8 mouse cellular contexts compared by ENCODE assay signal in the genomic region with DNA sequence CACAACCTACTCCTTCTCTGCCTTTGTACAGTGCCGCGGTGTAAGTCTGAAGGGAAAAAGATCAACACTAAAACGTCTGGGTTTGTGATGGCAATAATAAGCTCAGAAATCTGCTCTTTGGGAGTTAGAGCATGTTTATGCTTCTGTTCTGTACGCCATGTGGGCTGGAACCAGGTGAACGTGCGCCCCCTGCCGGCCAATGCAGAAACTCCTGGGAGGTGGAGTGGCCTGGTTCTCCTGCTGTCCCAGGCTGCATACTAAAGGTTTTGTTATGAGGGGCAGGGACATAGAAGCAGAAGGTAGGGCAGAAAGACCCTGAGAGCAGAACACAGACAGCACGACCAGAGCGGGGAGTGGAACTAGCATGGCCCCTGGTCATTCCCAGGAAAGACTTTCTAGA. TPM values are rescaled to one million over a fixed set of nuclear protein-coding genes. Genes with fewer than 3 reads are reported as not detected.
DNase-seq lines count a peak whose midpoint lies in the region; ATAC-seq and TF ChIP-seq lines count a peak whose summit lies in the region.

No protein-coding gene starts in this region.

- TF ChIP-seq POLR2A in embryonic fibroblast, embryonic 13.5 days (IDR thresholded peaks at IDR 0.05; ENCODE audit: low read depth, low read length): no peak

- peak overlapping the region; percentile 54 for H3K4me2 ChIP-seq in heart, embryonic 11.5 days
- H3K4me2 ChIP-seq in kidney, embryonic 16.5 days (replicated peaks; ENCODE audit: low read depth, low read length): peak overlapping the region; percentile 40
- peak overlapping the region; percentile 29 for H3K4me2 ChIP-seq in limb, embryonic 15.5 days

- no peaks in the 10 kb centered on the region for H3K4me1 ChIP-seq in embryonic fibroblast, embryonic 13.5 days (ENCODE audit: control insufficient read depth, insufficient read depth, low read length)
- no peaks in the 10 kb centered on the region for H3K4me1 ChIP-seq in heart, embryonic 11.5 days (ENCODE audit: control insufficient read depth, insufficient read depth, low read length)
- no peaks in the 10 kb centered on the region for H3K4me1 ChIP-seq in kidney, embryonic 16.5 days (ENCODE audit: insufficient read depth, low read length)
- H3K4me1 ChIP-seq in limb, embryonic 15.5 days: no peaks in the 10 kb centered on the region

- WGBS in heart, embryonic 11.5 days (ENCODE audit: insufficient replicate concordance): 5% methylated on average over 9 of the region's 9 CpGs
- 3% methylated on average over 9 of the region's 9 CpGs for WGBS in kidney, embryonic 16.5 days
- WGBS in limb, embryonic 15.5 days: under 1% methylated on average over 9 of the region's 9 CpGs

- DNase-seq in A20 (ENCODE audit: low read depth, low spot score): peak; percentile 73
- DNase-seq in brain, adult 2 months (ENCODE audit: low read depth, low spot score): peak; percentile 81
- DNase-seq in naive thymus-derived CD4-positive, alpha-beta T cell, adult 2 months (ENCODE audit: low read depth): peak; percentile 52
- peak; percentile 83 for DNase-seq in splenic B cell, adult 2 months (ENCODE audit: low read depth, low spot score)

- no peaks in the 10 kb centered on the region for H3K36me3 ChIP-seq in heart, embryonic 11.5 days (ENCODE audit: control insufficient read depth, insufficient read depth, low read length)
- no peaks in the 10 kb centered on the region for H3K36me3 ChIP-seq in kidney, embryonic 16.5 days (ENCODE audit: insufficient read depth, low read length)
- no peaks in the 10 kb centered on the region for H3K36me3 ChIP-seq in limb, embryonic 15.5 days
- H3K36me3 ChIP-seq in splenic B cell, adult 2 months (ENCODE audit: control insufficient read depth, insufficient read depth, low read length, poor library complexity, severe bottlenecking): no peaks in the 10 kb centered on the region

- no peaks in the 10 kb centered on the region for H3K9me3 ChIP-seq in heart, embryonic 11.5 days (replicated peaks; ENCODE audit: control insufficient read depth, low read length)
- no peaks in the 10 kb centered on the region for H3K9me3 ChIP-seq in kidney, embryonic 16.5 days (ENCODE audit: low read length)
- H3K9me3 ChIP-seq in limb, embryonic 15.5 days: no peaks in the 10 kb centered on the region

- peak; percentile 91 for TF ChIP-seq CTCF in embryonic fibroblast, embryonic 13.5 days (IDR thresholded peaks at IDR 0.05; ENCODE audit: borderline replicate concordance, insufficient read depth, low read length)

- no peak overlapping the region for H3K27ac ChIP-seq in embryonic fibroblast, embryonic 13.5 days (ENCODE audit: insufficient read depth, low read length)
- peak overlapping the region; percentile 57; the same call in 1 of the 2 replicates for H3K27ac ChIP-seq in heart, embryonic 11.5 days (ENCODE audit: low read depth, low read length)
- H3K27ac ChIP-seq in kidney, embryonic 16.5 days (ENCODE audit: low read length): no peak overlapping the region
- no peak overlapping the region for H3K27ac ChIP-seq in limb, embryonic 15.5 days

- 0 out of 2 replicates have a peak overlapping the region, but pooled peaks have one; percentile 10 for H3K9ac ChIP-seq in heart, embryonic 11.5 days (ENCODE audit: low read depth, low read length)
- H3K9ac ChIP-seq in kidney, embryonic 16.5 days (replicated peaks; ENCODE audit: low read length): peak overlapping the region; percentile 48; the same call in 1 of the 2 replicates
- no peak overlapping the region for H3K9ac ChIP-seq in limb, embryonic 15.5 days

- no peak overlapping the region for H3K4me3 ChIP-seq in embryonic fibroblast, embryonic 13.5 days (ENCODE audit: insufficient read depth, low read length)
- H3K4me3 ChIP-seq in heart, embryonic 11.5 days (ENCODE audit: low read depth, low read length): no peak overlapping the region
- no peak overlapping the region for H3K4me3 ChIP-seq in kidney, embryonic 16.5 days (ENCODE audit: low read length)
- peak overlapping the region; percentile 14; the same call in 1 of the 2 replicates for H3K4me3 ChIP-seq in limb, embryonic 15.5 days

- H3K27me3 ChIP-seq in heart, embryonic 11.5 days (ENCODE audit: control insufficient read depth, insufficient read depth, low read length): no peaks in the 10 kb centered on the region
- no peaks in the 10 kb centered on the region for H3K27me3 ChIP-seq in kidney, embryonic 16.5 days (ENCODE audit: insufficient read depth, low read length)
- no peaks in the 10 kb centered on the region for H3K27me3 ChIP-seq in limb, embryonic 15.5 days
- H3K27me3 ChIP-seq in splenic B cell, adult 2 months (ENCODE audit: control insufficient read depth, insufficient read depth, low read length, poor library complexity, severe bottlenecking): no peaks in the 10 kb centered on the region

- peak; percentile 68 for ATAC-seq in heart, embryonic 11.5 days (replicated peaks; ENCODE audit: insufficient number of reproducible peaks, low FRiP score, low TSS enrichment)
- ATAC-seq in kidney, embryonic 16.5 days (ENCODE audit: low FRiP score, low TSS enrichment): peak; percentile 94
- 0 out of 2 replicates have a peak, but pooled peaks have one; percentile 44 for ATAC-seq in limb, embryonic 15.5 days (ENCODE audit: insufficient number of reproducible peaks, low FRiP score, low TSS enrichment, low read depth)

RNA-seq across cellular contexts. Expression of a gene that starts 10.2 kb away (rescaled TPM):
- polyA plus RNA-seq in embryonic fibroblast, embryonic 13.5 days (2011; ENCODE audit: insufficient read length, low read depth, missing spikeins): not detected in 2 replicates
- not detected in 2 replicates for polyA plus RNA-seq in heart, embryonic 11.5 days (2014; fragmentation: Nextera tagmentation; extraction: Ambion mirVana)
- polyA plus RNA-seq in kidney, embryonic 16.5 days (2015; fragmentation: Nextera tagmentation; extraction: Ambion mirVana): not detected in 2 replicates
- not detected in 2 replicates for polyA plus RNA-seq in limb, embryonic 15.5 days (2015; fragmentation: Nextera tagmentation; extraction: Ambion mirVana)

Comparison
In these comparisons a context has a peak if more than half of its experiments do, and no peak if none do; other contexts are left out.
1. ATAC-seq: peak in every context shown above with its lines; median percentile 94 in kidney, embryonic 16.5 days; 68 in heart, embryonic 11.5 days; 44 in limb, embryonic 15.5 days.